Mouse (Mus musculus): ENCODE data around the gene Slc36a2. TPM values are rescaled to one million over a fixed set of nuclear protein-coding genes. Genes with fewer than 3 reads are reported as not detected.

Gene Slc36a2
- total and polyA plus RNA-seq, 3 experiments, result 0.04 to 0.17 TPM; not detected in 1

DNA sequence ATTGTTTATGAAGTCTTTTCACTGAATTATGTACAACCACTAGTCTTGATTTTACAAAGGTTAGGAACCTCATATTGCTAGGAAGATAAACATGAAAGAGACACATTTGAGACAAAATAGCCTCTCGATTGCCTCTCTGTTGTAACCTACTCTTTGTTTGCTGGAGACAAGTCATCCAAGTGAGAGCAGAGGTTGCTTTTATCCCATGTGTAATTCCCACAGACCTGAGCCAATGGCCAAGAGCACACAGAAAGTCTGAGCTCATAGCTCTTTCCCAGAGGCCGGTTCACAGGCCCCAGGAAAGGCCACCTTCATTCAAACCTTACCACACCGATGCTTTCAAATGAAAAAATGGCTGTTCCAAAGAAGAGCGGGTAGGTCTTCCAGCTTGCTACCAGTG is 16.4 kb downstream of the Slc36a2 start:
- TF ChIP-seq MEF2A (IDR thresholded peaks at IDR 0.05; ENCODE audit: borderline replicate concordance, low read depth, low read length), result no peak
- no peak for TF ChIP-seq MAZ (IDR thresholded peaks at IDR 0.05; ENCODE audit: low read depth, low read length)
- TF ChIP-seq USF2 (conservative IDR thresholded peaks at IDR 0.05; ENCODE audit: low read depth, low read length), result no peak
- TF ChIP-seq RAD21 (IDR thresholded peaks at IDR 0.05; ENCODE audit: low read depth, low read length), result no peak
- TF ChIP-seq CHD2 (IDR thresholded peaks at IDR 0.05; ENCODE audit: low read length), result no peak
- in situ Hi-C loops (cut with MboI; ENCODE audit: low pct_ligation_motif_present, low pct_unique_long_range_greater_than_20kb, low sequenced_read_pairs), result loop anchor here (10.0 kb wide), 1 partner anchor 216 kb away; no protein-coding TSS in a partner anchor
- Histone ChIP-seq H3K27ac (ENCODE audit: insufficient read depth, low read depth) (no peak overlapping the region), H3K36me3 (replicated peaks in 1 of 2; ENCODE audit: control insufficient read depth in 1 of 2, insufficient read depth in 1 of 2, low read length in 1 of 2) (no peaks in the 10 kb centered on the region), H3K4me1 (ENCODE audit: control insufficient read depth in 1 of 2, insufficient read depth in 2 of 2) (no peaks in the 10 kb centered on the region), H3K79me2 (replicated peaks; ENCODE audit: control insufficient read depth, extremely low read depth, insufficient read depth, poor library complexity, severe bottlenecking) (no peaks in the 10 kb centered on the region), H3K9ac (ENCODE audit: insufficient read depth, low read depth) (no peak overlapping the region), H3K9me3 (replicated peaks; ENCODE audit: low read length) (no peaks in the 10 kb centered on the region), H3K4me3 (replicated peaks in 1 of 3; ENCODE audit: low read depth in 2 of 3, low read length in 2 of 3, poor library complexity in 1 of 3) (no peak overlapping the region), H3K4me2 (ENCODE audit: insufficient read depth, low read depth, poor library complexity, severe bottlenecking) (no peak overlapping the region), H3K27me3 (replicated peaks) (peaks cover 29% of the 10 kb centered on the region)
- DNase-seq (ENCODE audit: extremely low read depth), result no peak
- dilution Hi-C loops (cut with MboI; ENCODE audit: extremely low pct_ligation_motif_present, extremely low pct_unique_long_range_greater_than_20kb, low sequenced_read_pairs), result no loop called here

DNA sequence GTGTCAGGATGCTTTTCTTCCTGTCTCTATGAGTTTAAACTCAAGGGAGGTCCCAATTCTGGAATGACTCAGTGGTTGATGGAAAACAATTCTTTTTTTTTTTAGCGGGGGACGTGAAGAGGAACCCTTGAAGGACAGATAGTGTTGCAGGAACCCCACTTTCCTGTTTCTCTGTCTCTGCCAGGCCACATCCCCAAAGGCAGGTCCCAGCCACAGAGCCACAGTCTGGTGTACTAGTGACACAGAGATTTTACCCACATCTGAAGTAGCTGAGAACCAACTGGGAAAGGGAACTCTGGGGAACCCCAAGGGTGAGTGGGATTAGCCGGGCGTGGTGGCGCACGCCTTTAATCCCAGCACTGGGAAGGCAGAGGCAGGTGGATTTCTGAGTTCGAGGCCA is 19.1 kb downstream of the Slc36a2 start:
- Histone ChIP-seq H3K27me3 (replicated peaks) (peaks cover 15% of the 10 kb centered on the region), H3K27ac (ENCODE audit: insufficient read depth, low read depth) (no peak overlapping the region), H3K4me2 (ENCODE audit: insufficient read depth, low read depth, poor library complexity, severe bottlenecking) (no peak overlapping the region), H3K4me3 (replicated peaks in 1 of 3; ENCODE audit: low read depth in 2 of 3, low read length in 2 of 3, poor library complexity in 1 of 3) (no peak overlapping the region), H3K4me1 (ENCODE audit: control insufficient read depth in 1 of 2, insufficient read depth in 2 of 2) (peaks cover 6 to 7% of the 10 kb centered on the region in 2 experiments; a peak in 2 of 4 replicates), H3K9me3 (replicated peaks; ENCODE audit: low read length) (no peaks in the 10 kb centered on the region), H3K79me2 (replicated peaks; ENCODE audit: control insufficient read depth, extremely low read depth, insufficient read depth, poor library complexity, severe bottlenecking) (no peaks in the 10 kb centered on the region), H3K9ac (ENCODE audit: insufficient read depth, low read depth) (no peak overlapping the region), H3K36me3 (replicated peaks in 1 of 2; ENCODE audit: control insufficient read depth in 1 of 2, insufficient read depth in 1 of 2, low read length in 1 of 2) (no peaks in the 10 kb centered on the region)
- in situ Hi-C loops (cut with MboI; ENCODE audit: low pct_ligation_motif_present, low pct_unique_long_range_greater_than_20kb, low sequenced_read_pairs) (loop anchor here (10.0 kb wide), 1 partner anchor 219 kb away; no protein-coding TSS in a partner anchor), dilution Hi-C loops (cut with MboI; ENCODE audit: extremely low pct_ligation_motif_present, extremely low pct_unique_long_range_greater_than_20kb, low sequenced_read_pairs) (no loop called here)
- DNase-seq (ENCODE audit: extremely low read depth), result no peak
- TF ChIP-seq MAZ (IDR thresholded peaks at IDR 0.05; ENCODE audit: low read depth, low read length), result no peak
- TF ChIP-seq HCFC1 (IDR thresholded peaks at IDR 0.05; ENCODE audit: low read depth, low read length), result no peak
- no peak for TF ChIP-seq ZKSCAN1 (IDR thresholded peaks at IDR 0.05; ENCODE audit: borderline replicate concordance, low read depth, low read length)
- no peak for TF ChIP-seq E2F4 (IDR thresholded peaks at IDR 0.05; ENCODE audit: insufficient replicate concordance, low read depth, low read length)
- no peak for TF ChIP-seq MXI1 (IDR thresholded peaks at IDR 0.05; ENCODE audit: low read depth, low read length)
- TF ChIP-seq JUN (IDR thresholded peaks at IDR 0.05; ENCODE audit: insufficient read depth, low read depth, low read length), result no peak
- TF ChIP-seq CHD1 (IDR thresholded peaks at IDR 0.05; ENCODE audit: low read depth, low read length), result no peak
- TF ChIP-seq ZNF384 (IDR thresholded peaks at IDR 0.05; ENCODE audit: low read depth, low read length), result no peak
- no peak for TF ChIP-seq TCF12 (IDR thresholded peaks at IDR 0.05; ENCODE audit: low read depth, low read length)
- TF ChIP-seq NRF1 (IDR thresholded peaks at IDR 0.05; ENCODE audit: low read depth, low read length), result no peak
- no peak for TF ChIP-seq ETS1 (conservative IDR thresholded peaks at IDR 0.05; ENCODE audit: low read depth, low read length)
- no peak for TF ChIP-seq BHLHE40 (IDR thresholded peaks at IDR 0.05; ENCODE audit: low read depth, low read length)
- no peak for TF ChIP-seq MEF2A (IDR thresholded peaks at IDR 0.05; ENCODE audit: borderline replicate concordance, low read depth, low read length)
- TF ChIP-seq POLR2A (IDR thresholded peaks at IDR 0.05; ENCODE audit: low read depth, low read length), result no peak
- no peak for TF ChIP-seq RAD21 (IDR thresholded peaks at IDR 0.05; ENCODE audit: low read depth, low read length)
- TF ChIP-seq ZC3H11A (IDR thresholded peaks at IDR 0.05; ENCODE audit: low read depth, low read length), result no peak
- no peak for TF ChIP-seq CHD2 (IDR thresholded peaks at IDR 0.05; ENCODE audit: low read length)
- TF ChIP-seq PAX5 (IDR thresholded peaks at IDR 0.05; ENCODE audit: low read length), result no peak
